Mouse (Mus musculus) hindbrain, embryonic 12.5 days (tissue): ENCODE measurements around the gene Gpalpp1. TPM values are rescaled to one million over a fixed set of nuclear protein-coding genes. Genes with fewer than 3 reads are reported as not detected.

Experiments
- ATAC-seq: fragments of 200-750 bp; cut with Nextera tagmentation; 2 replicates; pipeline ENCODE4 v1.8.0; 2017; ENCODE audit warnings: moderate TSS enrichment; ENCODE audit not compliant: low FRiP score
- H3K27ac ChIP-seq: fragments of 300-500 bp; sonication (generic); 2 replicates; pipeline ENCODE4 v1.5.1; 2016; ENCODE audit warnings: mild to moderate bottlenecking
- H3K27me3 ChIP-seq: fragments of 300-500 bp; sonication (generic); 2 replicates; pipeline ENCODE4 v1.6.1; 2016; ENCODE audit warnings: mild to moderate bottlenecking
- H3K36me3 ChIP-seq: fragments of 300-500 bp; sonication (generic); 2 replicates; pipeline ENCODE4 v1.6.1; 2016; ENCODE audit warnings: mild to moderate bottlenecking
- H3K4me1 ChIP-seq: fragments of 300-500 bp; sonication (generic); 2 replicates; pipeline ENCODE4 v1.6.1; 2016
- H3K4me2 ChIP-seq: fragments of 300-500 bp; sonication (generic); replicated peaks from 2 replicates; pipeline ENCODE4 v1.6.1; 2016; ENCODE audit warnings: mild to moderate bottlenecking
- H3K4me3 ChIP-seq: fragments of 300-500 bp; sonication (generic); 2 replicates; pipeline ENCODE4 v1.5.1; 2016; ENCODE audit warnings: mild to moderate bottlenecking
- H3K9ac ChIP-seq: fragments of 300-500 bp; sonication (generic); 2 replicates; pipeline ENCODE4 v1.6.1; 2016; ENCODE audit warnings: mild to moderate bottlenecking, moderate library complexity
- H3K9me3 ChIP-seq: fragments of 300-500 bp; sonication (generic); replicated peaks from 2 replicates; pipeline ENCODE4 v1.6.1; 2016; ENCODE audit warnings: mild to moderate bottlenecking
- WGBS: fragments of 180-500 bp; shearing (Covaris S2); methylation state at CpG from one replicate; pipeline ENCODE4 v1.1.7; 2016; 5-methylcytosine and 5-hydroxymethylcytosine counted together
- polyA plus RNA-seq: library from polyadenylated mRNA; unstranded; fragments of >200 nt; fragmentation: Nextera tagmentation; extraction: Ambion mirVana; gene quantifications from 2 replicates; pipeline ENCODE4 v1.2.1, GENCODE M21; 2016

The Gpalpp1 gene
- polyA plus RNA-seq, 1 experiment from 2014 or later, result 18.5 TPM

GRCm38 (mm10) chr14:76145868-76146267 lies 35.3 kb upstream of the Gpalpp1 start:
- H3K4me2 ChIP-seq, result no peak overlapping the region
- H3K9ac ChIP-seq, result no peak overlapping the region
- no peak overlapping the region for H3K4me3 ChIP-seq
- no peak overlapping the region for H3K27ac ChIP-seq
- 61% methylated on average over 7 of the region's 7 CpGs for WGBS
- peaks cover 5% of the 10 kb centered on the region; the same call in 1 of the 2 replicates for H3K4me1 ChIP-seq
- ATAC-seq, result no peak
- H3K9me3 ChIP-seq, result no peaks in the 10 kb centered on the region
- H3K27me3 ChIP-seq, result no peaks in the 10 kb centered on the region
- no peaks in the 10 kb centered on the region for H3K36me3 ChIP-seq

GRCm38 (mm10) chr14:76145248-76145647 lies 34.7 kb upstream of the Gpalpp1 start:
- Histone ChIP-seq H3K9ac (no peak overlapping the region), H3K4me2 (no peak overlapping the region), H3K4me3 (no peak overlapping the region), H3K36me3 (no peaks in the 10 kb centered on the region), H3K27ac (no peak overlapping the region), H3K27me3 (no peaks in the 10 kb centered on the region), H3K4me1 (peaks cover 5% of the 10 kb centered on the region; the same call in 1 of the 2 replicates), H3K9me3 (no peaks in the 10 kb centered on the region)
- WGBS, result 71% methylated on average over 1 of the region's 1 CpGs
- no peak for ATAC-seq

- Histone ChIP-seq H3K27me3 (no peaks in the 10 kb centered on the region), H3K4me3 (no peak overlapping the region), H3K9ac (no peak overlapping the region), H3K27ac (no peak overlapping the region), H3K36me3 (peaks cover 54% of the 10 kb centered on the region), H3K4me2 (no peak overlapping the region), H3K4me1 (no peaks in the 10 kb centered on the region), H3K9me3 (no peaks in the 10 kb centered on the region)
- 94% methylated on average over 4 of the region's 4 CpGs for WGBS
- ATAC-seq, result no peak
These were observed 24.4 kb upstream of the Gpalpp1 start for GRCm38 (mm10) chr14:76134975-76135374.

- H3K36me3 ChIP-seq, result peaks cover 73% of the 10 kb centered on the region
- H3K27me3 ChIP-seq, result no peaks in the 10 kb centered on the region
- no peak overlapping the region for H3K9ac ChIP-seq
- WGBS, result 87% methylated on average over 4 of the region's 4 CpGs
- H3K4me1 ChIP-seq, result no peaks in the 10 kb centered on the region
- no peak overlapping the region for H3K27ac ChIP-seq
- ATAC-seq, result no peak
- no peak overlapping the region for H3K4me3 ChIP-seq
- no peaks in the 10 kb centered on the region for H3K9me3 ChIP-seq
- H3K4me2 ChIP-seq, result no peak overlapping the region
These were observed 17.6 kb upstream of the Gpalpp1 start for GRCm38 (mm10) chr14:76128174-76128573.

GRCm38 (mm10) chr14:76127311-76127710 lies 16.8 kb upstream of the Gpalpp1 start:
- ATAC-seq, result no peak
- Histone ChIP-seq H3K4me2 (no peak overlapping the region), H3K36me3 (peaks cover 72% of the 10 kb centered on the region), H3K27me3 (no peaks in the 10 kb centered on the region), H3K4me1 (no peaks in the 10 kb centered on the region), H3K9me3 (no peaks in the 10 kb centered on the region), H3K4me3 (no peak overlapping the region), H3K27ac (no peak overlapping the region), H3K9ac (no peak overlapping the region)
- 85% methylated on average over 3 of the region's 3 CpGs for WGBS

- H3K27me3 ChIP-seq, result no peaks in the 10 kb centered on the region
- no peak for ATAC-seq
- no peaks in the 10 kb centered on the region for H3K9me3 ChIP-seq
- H3K4me3 ChIP-seq, result no peak overlapping the region
- no peaks in the 10 kb centered on the region for H3K4me1 ChIP-seq
- H3K36me3 ChIP-seq, result peaks cover 63% of the 10 kb centered on the region
- H3K27ac ChIP-seq, result no peak overlapping the region
- no peak overlapping the region for H3K9ac ChIP-seq
- 96% methylated on average over 8 of the region's 8 CpGs for WGBS
- no peak overlapping the region for H3K4me2 ChIP-seq
These were observed 12.1 kb upstream of the Gpalpp1 start for GRCm38 (mm10) chr14:76122663-76123058.

GRCm38 (mm10) chr14:76121901-76122662 lies 11.5 kb upstream of the Gpalpp1 start:
- Histone ChIP-seq H3K36me3 (peaks cover 63% of the 10 kb centered on the region), H3K9me3 (no peaks in the 10 kb centered on the region), H3K9ac (no peak overlapping the region), H3K4me3 (no peak overlapping the region), H3K4me1 (no peaks in the 10 kb centered on the region), H3K27ac (no peak overlapping the region), H3K27me3 (no peaks in the 10 kb centered on the region), H3K4me2 (no peak overlapping the region)
- WGBS, result 62% methylated on average over 6 of the region's 6 CpGs
- no peak for ATAC-seq

- Histone ChIP-seq H3K9me3 (no peaks in the 10 kb centered on the region), H3K36me3 (peaks cover 61% of the 10 kb centered on the region), H3K9ac (no peak overlapping the region), H3K4me3 (no peak overlapping the region), H3K27me3 (no peaks in the 10 kb centered on the region), H3K27ac (no peak overlapping the region), H3K4me1 (no peaks in the 10 kb centered on the region), H3K4me2 (no peak overlapping the region)
- WGBS, result 90% methylated on average over 4 of the region's 4 CpGs
- ATAC-seq, result no peak
These were observed 9.9 kb upstream of the Gpalpp1 start for GRCm38 (mm10) chr14:76120472-76120871.

GRCm38 (mm10) chr14:76118963-76119362 lies 8.4 kb upstream of the Gpalpp1 start:
- H3K36me3 ChIP-seq, result peaks cover 60% of the 10 kb centered on the region
- WGBS, result 73% methylated on average over 4 of the region's 4 CpGs
- no peak for ATAC-seq

GRCm38 (mm10) chr14:76115744-76116143 lies 5.2 kb upstream of the Gpalpp1 start:
- WGBS, result 95% methylated on average over 5 of the region's 5 CpGs
- peaks cover 51% of the 10 kb centered on the region for H3K36me3 ChIP-seq
- H3K9ac ChIP-seq, result no peak overlapping the region
- no peak overlapping the region for H3K4me2 ChIP-seq
- H3K4me1 ChIP-seq, result peaks cover 11% of the 10 kb centered on the region
- no peak overlapping the region for H3K4me3 ChIP-seq
- ATAC-seq, result no peak
- no peak overlapping the region for H3K27ac ChIP-seq
- no peaks in the 10 kb centered on the region for H3K9me3 ChIP-seq
- no peaks in the 10 kb centered on the region for H3K27me3 ChIP-seq

More at GRCm38 (mm10) chr14:76118963-76119362, 8.4 kb upstream of the Gpalpp1 start:
- no peaks in the 10 kb centered on the region for H3K9me3 ChIP-seq
- H3K4me1 ChIP-seq, result no peaks in the 10 kb centered on the region
- H3K4me2 ChIP-seq, result no peak overlapping the region
- no peak overlapping the region for H3K27ac ChIP-seq
- H3K9ac ChIP-seq, result no peak overlapping the region
- H3K27me3 ChIP-seq, result no peaks in the 10 kb centered on the region
- no peak overlapping the region for H3K4me3 ChIP-seq

- Histone ChIP-seq H3K4me2 (no peak overlapping the region), H3K4me1 (no peaks in the 10 kb centered on the region), H3K9ac (no peak overlapping the region), H3K36me3 (peaks cover 66% of the 10 kb centered on the region), H3K27me3 (no peaks in the 10 kb centered on the region), H3K27ac (no peak overlapping the region), H3K4me3 (no peak overlapping the region), H3K9me3 (no peaks in the 10 kb centered on the region)
- WGBS, result 95% methylated on average over 9 of the region's 9 CpGs
- no peak for ATAC-seq
These were observed 11.0 kb downstream of the Gpalpp1 start for GRCm38 (mm10) chr14:76099543-76099942.

GRCm38 (mm10) chr14:76097815-76098214 lies 12.7 kb downstream of the Gpalpp1 start:
- WGBS, result 89% methylated on average over 5 of the region's 5 CpGs
- no peak overlapping the region for H3K9ac ChIP-seq
- peaks cover 67% of the 10 kb centered on the region for H3K36me3 ChIP-seq
- H3K4me2 ChIP-seq, result no peak overlapping the region
- no peaks in the 10 kb centered on the region for H3K4me1 ChIP-seq
- H3K27me3 ChIP-seq, result no peaks in the 10 kb centered on the region
- H3K9me3 ChIP-seq, result no peaks in the 10 kb centered on the region
- H3K4me3 ChIP-seq, result no peak overlapping the region
- no peak for ATAC-seq
- no peak overlapping the region for H3K27ac ChIP-seq

- no peaks in the 10 kb centered on the region for H3K9me3 ChIP-seq
- no peak overlapping the region for H3K9ac ChIP-seq
- no peaks in the 10 kb centered on the region for H3K4me1 ChIP-seq
- H3K4me2 ChIP-seq, result no peak overlapping the region
- no peak overlapping the region for H3K4me3 ChIP-seq
- peaks cover 69% of the 10 kb centered on the region for H3K36me3 ChIP-seq
- WGBS, result 95% methylated on average over 7 of the region's 7 CpGs
- H3K27me3 ChIP-seq, result no peaks in the 10 kb centered on the region
- no peak overlapping the region for H3K27ac ChIP-seq
- ATAC-seq, result no peak
These were observed 13.3 kb downstream of the Gpalpp1 start for GRCm38 (mm10) chr14:76097244-76097643.
